Mouse (Mus musculus) frontal cortex, postnatal 25 days (tissue): ENCODE results near the gene Ntsr1.

Experiments used
- DNase-seq, 2 experiments: peaks; one replicate each; pipeline ENCODE4 v3.0.0; 2022; ENCODE audit warnings: low spot score in 2 of 2

The Ntsr1 gene

DNA sequence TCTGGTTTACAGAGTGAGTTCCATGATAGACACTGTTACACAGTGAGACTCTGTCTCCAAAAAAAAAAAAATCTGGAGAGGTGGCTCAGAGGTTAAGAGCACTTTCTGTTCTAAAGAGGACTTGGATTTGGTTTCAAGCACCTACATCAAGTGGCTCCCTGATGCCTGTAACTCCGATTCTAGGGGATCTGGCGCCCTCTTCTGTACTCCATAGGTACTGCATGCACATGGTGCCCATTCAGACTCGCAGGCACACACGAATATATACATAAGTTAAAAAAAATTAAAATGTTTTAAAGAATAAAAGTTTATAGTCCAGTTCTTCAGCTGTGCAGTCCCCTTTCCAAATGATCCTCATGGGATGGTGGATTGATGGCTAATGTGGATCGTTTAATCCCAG is 60.5 kb downstream of the Ntsr1 start:
- no peak for DNase-seq

DNA sequence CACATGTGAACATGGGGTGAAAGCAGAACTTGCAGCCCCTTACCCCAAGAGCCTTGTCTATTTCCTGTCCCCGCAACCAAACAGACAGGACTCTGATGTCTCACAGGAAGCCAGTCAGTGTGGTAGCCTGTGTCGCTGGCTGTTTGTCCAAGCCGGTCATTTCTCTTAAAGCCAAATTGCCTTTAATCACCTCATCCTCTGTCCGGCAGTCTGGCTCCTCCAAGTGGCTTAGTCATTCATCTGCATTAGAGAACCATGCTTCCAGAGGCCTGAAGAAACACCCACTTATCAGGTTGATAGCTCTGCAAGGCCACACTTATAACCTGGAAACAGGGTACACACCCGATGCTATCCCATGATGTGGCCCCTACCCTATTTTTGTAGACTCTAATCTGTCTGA is 62.4 kb downstream of the Ntsr1 start:
- DNase-seq, result no peak

DNA sequence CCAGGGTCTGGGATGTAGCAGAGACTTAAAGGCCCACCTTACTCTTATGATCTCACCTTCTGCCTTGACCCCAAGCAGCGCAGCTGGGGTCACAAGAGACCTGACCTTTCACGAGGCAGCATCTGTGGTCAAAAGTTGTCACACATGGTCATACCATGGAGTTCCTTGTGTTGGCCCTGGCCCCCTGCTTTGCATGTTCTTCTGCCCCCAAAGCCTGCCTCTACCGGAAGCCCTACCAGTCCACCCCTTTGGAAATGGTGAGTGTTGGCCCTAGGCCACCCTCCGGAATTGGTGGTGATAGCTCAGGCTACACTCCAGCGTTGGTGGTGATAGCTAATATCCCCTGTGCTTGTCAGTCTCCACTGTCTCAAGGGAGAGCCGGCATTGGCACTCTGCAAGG is 63.5 kb downstream of the Ntsr1 start:
- no peak for DNase-seq

DNA sequence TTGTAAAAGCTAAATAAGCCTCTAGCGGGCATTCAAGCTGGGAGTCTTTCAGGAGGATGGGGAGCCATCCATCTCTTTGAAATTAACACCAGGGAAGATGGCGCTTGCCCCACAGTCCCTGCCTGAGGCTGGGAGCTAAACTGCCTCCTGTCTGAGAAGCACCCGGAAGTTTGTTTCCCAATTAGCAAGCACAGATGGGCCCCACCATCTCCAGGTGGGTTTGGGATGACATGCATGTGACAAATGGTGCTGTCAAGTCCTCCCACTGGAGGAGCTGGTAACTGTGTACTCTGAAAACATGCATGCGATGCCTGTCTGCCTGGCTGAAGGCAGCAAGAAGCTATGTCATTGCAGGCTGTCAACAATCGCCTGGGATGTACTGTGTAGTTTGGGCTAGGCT is 64.1 kb downstream of the Ntsr1 start:
- no peak for DNase-seq

DNA sequence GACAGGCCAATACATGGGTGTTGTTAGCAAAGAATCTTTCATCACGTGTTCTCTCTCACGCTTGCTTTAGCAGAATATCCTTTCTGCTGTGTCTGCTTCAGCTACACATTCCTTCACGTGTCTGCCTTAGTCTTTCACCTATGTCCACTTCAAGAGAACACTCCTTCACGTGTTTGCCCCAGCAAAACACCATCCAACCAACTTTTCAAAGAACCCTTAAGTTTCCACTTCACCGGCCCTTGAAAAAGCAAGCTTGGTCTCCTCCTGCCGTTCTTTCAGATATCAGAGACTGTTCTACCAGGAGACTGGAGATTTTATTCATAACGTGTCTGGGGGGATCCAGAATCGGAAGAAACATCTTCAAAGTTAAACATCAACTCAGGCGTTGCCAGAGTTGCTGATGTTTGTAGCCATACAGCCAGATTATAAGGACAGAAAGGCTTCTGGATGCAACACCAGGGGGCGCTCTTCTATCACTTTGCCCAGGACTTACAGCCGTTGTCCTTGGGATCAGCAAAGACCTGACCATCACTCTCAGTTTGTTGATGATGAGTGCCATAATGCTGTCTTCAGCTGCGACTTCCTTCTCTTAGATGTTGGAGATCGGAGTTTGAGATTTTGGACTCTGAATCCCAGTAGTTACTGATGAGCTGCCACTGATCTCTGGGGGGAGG is 66.6 kb downstream of the Ntsr1 start:
- no peak for DNase-seq

DNA sequence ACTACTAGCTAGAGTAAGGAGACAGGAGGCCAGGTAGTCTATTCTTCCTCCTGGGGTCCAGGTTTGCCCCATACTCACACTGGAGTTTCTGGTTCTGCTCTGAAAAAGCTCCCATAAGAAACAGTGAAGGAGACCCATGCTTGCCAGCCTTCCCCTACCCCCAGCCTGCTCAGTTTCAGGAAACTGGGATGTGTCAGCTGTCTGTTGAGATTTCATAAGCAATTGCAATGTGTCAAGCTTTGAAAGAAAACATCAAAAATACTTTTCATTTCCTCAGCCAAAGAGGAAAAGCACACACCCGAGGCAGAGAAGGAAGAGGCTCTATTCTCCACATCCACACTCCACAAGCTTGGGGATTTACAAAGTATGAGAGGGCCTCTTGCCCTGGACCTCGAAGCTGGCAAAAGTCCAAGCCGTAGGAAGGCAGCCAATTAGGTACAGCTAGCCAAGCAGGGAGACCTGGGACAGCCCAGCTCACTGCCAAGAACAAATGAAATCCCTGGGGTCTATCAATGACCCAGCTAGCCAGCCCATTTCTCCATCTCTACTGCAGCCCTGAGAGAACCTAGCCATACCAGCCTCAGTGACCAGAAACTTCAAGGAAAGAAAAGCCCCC is 69.4 kb downstream of the Ntsr1 start:
- no peak for DNase-seq

DNA sequence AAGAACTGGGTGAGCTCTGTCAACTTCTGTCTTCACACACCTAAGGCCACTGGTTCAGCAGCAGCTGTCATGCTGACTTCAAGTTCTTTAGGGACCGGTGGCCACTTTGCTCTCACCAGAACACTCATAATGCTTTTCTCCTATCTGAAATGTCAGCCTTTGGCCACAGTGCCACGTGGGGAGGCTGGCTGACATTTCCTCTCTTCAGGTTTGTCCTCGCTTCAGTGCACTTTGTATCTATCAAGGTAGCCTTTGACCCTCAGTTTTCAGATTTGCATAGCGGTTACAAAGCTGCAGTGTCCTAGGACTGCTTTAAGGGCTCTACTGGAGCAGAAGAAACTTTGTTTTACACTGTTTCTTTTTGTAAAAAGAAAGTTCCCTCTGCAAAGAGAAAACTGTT is 76.7 kb downstream of the Ntsr1 start:
- no peak for DNase-seq

DNA sequence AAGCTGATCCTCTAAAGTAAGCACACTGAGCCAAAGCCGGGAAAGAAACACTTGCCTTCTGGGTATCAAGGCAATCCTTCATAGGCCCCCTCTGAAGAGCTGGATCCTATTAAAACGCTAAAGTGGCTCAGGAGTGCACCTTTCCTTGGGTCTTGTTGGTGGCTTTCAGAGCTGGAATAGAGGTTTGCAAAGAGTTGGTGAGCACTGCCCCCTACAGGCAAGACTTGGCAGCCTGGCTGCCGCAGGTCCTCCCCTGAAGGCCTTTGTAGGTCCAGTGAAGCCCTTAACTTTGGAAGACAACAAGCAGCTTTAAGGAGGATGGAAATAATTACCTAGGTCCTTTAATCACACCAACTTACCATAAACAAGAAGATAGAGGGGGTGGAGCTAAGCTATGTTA is 78.9 kb downstream of the Ntsr1 start:
- DNase-seq, result peak; percentile 67 to 70

DNA sequence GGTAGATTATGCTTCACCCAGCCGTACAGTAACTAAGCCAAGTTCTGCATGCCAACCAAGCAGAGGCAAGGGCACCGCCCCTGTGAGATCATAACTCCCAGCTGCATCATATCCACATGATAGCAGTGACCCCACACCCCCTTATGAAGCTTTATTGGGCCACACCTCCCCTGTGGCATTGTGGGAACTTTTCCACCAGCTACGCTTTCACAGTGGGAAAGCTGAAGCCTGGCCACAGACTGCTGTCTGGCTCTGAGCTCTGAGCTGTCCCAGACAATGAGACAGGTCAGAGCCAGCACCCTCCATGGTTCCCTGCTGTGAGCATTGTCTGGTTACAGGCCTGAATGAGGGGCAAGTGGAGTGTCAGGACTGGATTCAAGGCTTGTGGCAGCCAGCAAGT is 81.2 kb downstream of the Ntsr1 start, which contains the start of gene Mrgbp:
Gene Mrgbp (plus strand): TSS at position 303 of the 400 bp plus-strand sequence.
- DNase-seq, result no peak

DNA sequence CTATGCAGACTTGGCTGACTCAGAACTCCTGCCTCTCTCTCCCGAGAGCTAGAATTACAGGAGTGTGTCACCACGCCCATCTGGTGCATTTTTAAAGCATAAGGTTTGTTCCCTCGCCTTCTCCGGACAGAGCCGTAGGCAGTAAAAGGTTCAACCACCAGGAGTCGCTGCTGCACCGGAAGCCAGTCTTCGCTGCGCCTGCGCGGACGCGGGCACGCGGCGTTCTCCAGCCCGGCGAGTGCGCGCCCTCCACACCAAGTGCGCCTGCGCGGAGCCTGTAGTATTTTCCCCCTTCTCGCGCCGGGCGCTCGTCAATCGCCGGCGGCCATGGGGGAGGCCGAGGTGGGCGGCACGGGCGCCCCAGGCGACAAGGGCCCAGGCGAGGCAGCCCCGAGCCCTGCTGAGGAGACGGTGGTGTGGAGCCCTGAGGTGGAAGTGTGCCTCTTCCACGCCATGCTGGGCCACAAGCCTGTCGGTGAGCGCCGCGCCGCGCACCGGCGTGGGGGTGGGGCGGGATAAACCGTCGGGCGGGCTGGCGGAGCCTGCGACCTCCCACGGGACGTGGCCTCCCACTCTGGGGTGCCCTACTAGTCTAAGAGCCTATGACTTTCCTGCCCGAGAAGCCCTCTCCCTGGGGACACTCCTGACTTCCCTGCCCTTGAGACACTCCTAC is 82.8 kb downstream of the Ntsr1 start:
- peak; percentile 98 for DNase-seq

DNA sequence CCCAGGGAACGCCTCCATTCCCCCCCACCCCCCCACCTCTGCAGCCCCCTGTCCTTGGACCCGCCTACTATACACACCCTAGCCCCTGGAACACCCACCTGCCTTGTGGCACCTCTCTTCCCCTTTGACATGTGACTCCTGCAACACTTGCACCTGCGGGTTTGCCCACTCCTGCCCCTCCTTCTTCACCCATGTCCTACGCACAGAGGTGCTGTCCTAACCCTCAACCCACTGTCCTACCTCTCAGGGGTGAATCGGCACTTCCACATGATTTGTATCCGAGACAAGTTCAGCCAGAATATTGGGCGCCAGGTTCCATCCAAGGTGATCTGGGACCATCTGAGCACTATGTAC is 83.4 kb downstream of the Ntsr1 start:
- DNase-seq, result no peak

DNA sequence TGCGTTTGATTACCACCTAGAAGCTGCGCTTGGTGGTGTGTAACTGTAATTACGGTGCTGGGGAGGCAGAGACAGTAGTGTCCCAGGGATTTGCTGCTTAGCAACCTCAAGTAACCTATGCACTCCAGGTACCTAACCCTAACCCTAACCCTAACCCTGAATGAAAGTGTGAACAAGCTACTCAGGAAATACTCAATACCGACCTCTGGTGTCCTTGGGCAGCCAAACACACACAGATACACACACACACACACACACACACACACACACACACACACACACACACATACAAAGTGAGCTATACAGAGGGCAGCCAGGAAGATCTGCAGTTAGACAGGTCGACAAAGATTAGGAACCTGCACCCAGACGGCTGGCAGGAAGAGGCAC is 89.0 kb downstream of the Ntsr1 start:
- DNase-seq, result no peak

DNA sequence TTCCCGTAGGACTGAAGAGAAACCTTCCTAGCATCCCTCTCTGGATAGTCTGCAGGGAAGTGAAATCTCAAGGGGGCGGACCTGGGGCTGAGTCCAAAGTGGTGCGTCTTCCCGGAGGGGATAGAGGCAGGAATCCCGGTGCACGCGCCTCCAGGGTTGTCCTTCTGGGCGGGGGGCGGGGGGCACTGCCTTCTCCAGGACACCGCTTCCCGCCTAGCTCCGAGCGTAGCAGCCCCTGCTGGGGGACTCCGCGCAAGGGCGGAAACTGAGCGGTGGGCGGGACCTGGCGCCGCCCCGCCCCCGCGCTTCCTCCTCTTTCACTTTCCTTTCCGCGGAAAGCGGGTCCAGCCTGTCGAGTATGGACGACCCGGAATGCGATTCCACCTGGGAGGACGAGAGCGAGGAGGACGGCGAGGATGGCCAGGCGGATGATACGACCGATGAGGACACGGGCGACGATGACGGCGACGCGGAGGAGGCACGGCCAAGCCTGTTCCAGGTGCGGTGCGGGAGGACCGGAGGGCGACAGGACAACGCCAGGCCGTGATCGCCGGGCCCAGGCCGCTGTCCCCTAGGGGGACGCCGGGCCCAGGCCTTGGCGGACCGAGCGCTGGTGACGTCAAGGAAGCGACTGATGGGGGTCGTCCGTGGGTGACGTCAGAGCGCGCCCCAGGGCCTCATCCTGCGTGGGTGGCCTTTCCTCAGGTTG is 89.5 kb downstream of the Ntsr1 start, which contains the start of gene Ogfr:
Gene Ogfr (plus strand): TSS at position 123 of the 709 bp plus-strand sequence.
- DNase-seq, result peak; percentile 63 to 67
